Mouse (Mus musculus) midbrain, embryonic 10.5 days (tissue): Measurements from ENCODE around the gene Meioc. TPM values are rescaled to one million over a fixed set of nuclear protein-coding genes. Genes with fewer than 3 reads are reported as not detected.
"Not testable (repeated sequence)": the region's sequence is repeated elsewhere in the genome, so short reads cannot be mapped to it uniquely, and the experiment has no call there.

Experiments used
- DNase-seq: peaks from one replicate; pipeline ENCODE4 v3.0.0-alpha.2; 2017; ENCODE audit warnings: low spot score
- H3K27ac ChIP-seq: fragments of 300-500 bp; sonication (generic); replicated peaks from 2 replicates; pipeline ENCODE4 v1.5.1; 2016; ENCODE audit warnings: mild to moderate bottlenecking
- H3K27me3 ChIP-seq: fragments of 300-500 bp; sonication (generic); 2 replicates; pipeline ENCODE4 v1.6.1; 2016; ENCODE audit warnings: low read depth, mild to moderate bottlenecking; ENCODE audit not compliant: poor library complexity, severe bottlenecking
- H3K36me3 ChIP-seq: fragments of 300-500 bp; sonication (generic); 2 replicates; pipeline ENCODE4 v1.6.1; 2016; ENCODE audit warnings: mild to moderate bottlenecking, moderate library complexity
- H3K4me1 ChIP-seq: fragments of 300-500 bp; sonication (generic); 2 replicates; pipeline ENCODE4 v1.6.1; 2016
- H3K4me3 ChIP-seq: fragments of 300-500 bp; sonication (generic); 2 replicates; pipeline ENCODE4 v1.5.1; 2016; ENCODE audit warnings: mild to moderate bottlenecking, moderate library complexity
- H3K9me3 ChIP-seq: fragments of 300-500 bp; sonication (generic); replicated peaks from 2 replicates; pipeline ENCODE4 v1.6.1; 2016; ENCODE audit warnings: mild to moderate bottlenecking
- WGBS: fragments of 180-500 bp; shearing (Covaris S2); methylation state at CpG from one replicate; pipeline ENCODE4 v1.1.7; 2016; 5-methylcytosine and 5-hydroxymethylcytosine counted together
- microRNA-seq: library from miRNA; unstranded; fragments of <30 nt; microRNA quantifications from one replicate; pipeline ENCODE4, GENCODE M21; 2017
- polyA plus RNA-seq: library from polyadenylated mRNA; unstranded; fragments of >200 nt; fragmentation: Nextera tagmentation; extraction: Ambion mirVana; gene quantifications from 2 replicates; pipeline ENCODE4 v1.2.1, GENCODE M21; 2016

The Meioc gene
- polyA plus RNA-seq, 1 experiment from 2014 or later = 0.16 TPM

DNA sequence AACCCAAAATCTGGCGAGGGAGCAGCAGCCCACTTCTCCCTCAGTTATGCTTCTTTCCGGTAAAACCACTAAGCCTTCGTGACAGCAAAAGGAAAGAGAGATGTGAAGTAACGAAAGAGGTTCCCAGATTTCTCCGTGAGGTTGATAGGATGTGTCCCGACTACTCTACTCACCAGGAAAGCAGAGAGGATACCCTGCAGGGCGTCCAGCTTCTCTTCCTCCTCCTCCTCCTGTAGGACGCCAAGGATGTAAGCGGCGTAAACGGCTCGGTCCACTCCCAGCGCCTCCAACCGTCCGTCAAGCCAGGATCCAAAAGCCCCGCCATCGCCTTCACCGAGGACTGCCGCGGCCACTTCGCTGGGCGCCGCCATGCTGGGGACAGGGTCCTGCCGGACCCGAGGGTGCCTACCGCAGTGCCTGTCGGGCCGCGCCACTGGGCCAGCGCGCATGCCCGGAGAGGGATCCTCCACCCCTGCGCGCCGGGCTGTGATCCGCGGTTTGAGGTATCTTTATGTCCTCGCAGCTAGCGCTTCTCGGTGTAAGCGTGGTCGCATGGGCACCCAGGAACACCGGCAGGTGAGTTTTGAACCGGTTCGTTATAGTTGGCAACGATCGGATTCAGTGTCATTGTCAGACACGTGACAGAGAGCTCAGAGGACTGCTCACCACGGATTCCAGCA is 34.0 kb downstream of the Meioc start, which contains the start of gene Ccdc43:
Gene Ccdc43 (minus strand): TSS at position 445 of the 680 bp plus-strand sequence.
- peak within 1 kb of the TSS; percentile 91 for H3K4me3 ChIP-seq
- DNase-seq = peak; percentile 90
- under 1% methylated on average over 49 of the region's 49 CpGs for WGBS
- H3K9me3 ChIP-seq = no peaks in the 10 kb centered on the region
- peaks cover 21% of the 10 kb centered on the region for H3K4me1 ChIP-seq
- peaks cover 28% of the 10 kb centered on the region for H3K36me3 ChIP-seq
- peak within 1 kb of the TSS; percentile 92 for H3K27ac ChIP-seq
- no peaks in the 10 kb centered on the region for H3K27me3 ChIP-seq

- H3K4me3 ChIP-seq = peak overlapping the region; percentile 91
- no peaks in the 10 kb centered on the region for H3K27me3 ChIP-seq
- peaks cover 23% of the 10 kb centered on the region for H3K36me3 ChIP-seq
- no peaks in the 10 kb centered on the region for H3K9me3 ChIP-seq
- 23% methylated on average over 9 of the region's 9 CpGs for WGBS
- H3K4me1 ChIP-seq = peaks cover 21% of the 10 kb centered on the region
- no peak for DNase-seq
- H3K27ac ChIP-seq = peak overlapping the region; percentile 92
These were observed 34.5 kb downstream of the Meioc start for GRCm38 (mm10) chr11:102698018-102698476.

GRCm38 (mm10) chr11:102702206-102702605 is 38.7 kb downstream of the Meioc start:
- 94% methylated on average over 6 of the region's 6 CpGs for WGBS

DNA sequence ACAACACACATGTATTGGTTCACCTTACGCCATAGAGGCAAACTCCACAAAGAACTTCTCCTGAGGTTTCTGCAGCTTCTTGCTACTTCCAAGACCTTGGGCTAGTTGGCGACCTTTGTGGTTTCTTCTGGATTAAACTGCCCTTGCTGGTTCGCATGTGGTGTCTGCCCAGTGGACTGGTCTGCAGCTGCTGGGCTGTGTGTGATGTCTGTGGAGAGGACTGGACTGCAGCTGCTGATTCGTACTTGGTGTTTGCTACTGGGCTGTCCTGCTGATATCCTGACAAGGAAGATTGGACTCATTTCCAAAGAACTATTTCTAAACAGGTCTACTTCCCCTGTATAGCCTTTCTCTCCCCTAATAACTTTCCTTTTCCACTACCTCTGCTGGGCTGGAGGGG is 48.9 kb downstream of the Meioc start:
- no peak for DNase-seq
- H3K36me3 ChIP-seq = no peaks in the 10 kb centered on the region
- H3K9me3 ChIP-seq = no peaks in the 10 kb centered on the region
- no peaks in the 10 kb centered on the region for H3K4me1 ChIP-seq
- no peak overlapping the region for H3K27ac ChIP-seq
- WGBS = 89% methylated on average over 4 of the region's 4 CpGs
- H3K4me3 ChIP-seq = no peak overlapping the region
- H3K27me3 ChIP-seq = no peaks in the 10 kb centered on the region

More at GRCm38 (mm10) chr11:102702206-102702605, 38.7 kb downstream of the Meioc start:
- not testable (repeated sequence) for H3K9me3 ChIP-seq, DNase-seq, H3K27me3 ChIP-seq, H3K27ac ChIP-seq, H3K4me1 ChIP-seq, H3K4me3 ChIP-seq, H3K36me3 ChIP-seq

DNA sequence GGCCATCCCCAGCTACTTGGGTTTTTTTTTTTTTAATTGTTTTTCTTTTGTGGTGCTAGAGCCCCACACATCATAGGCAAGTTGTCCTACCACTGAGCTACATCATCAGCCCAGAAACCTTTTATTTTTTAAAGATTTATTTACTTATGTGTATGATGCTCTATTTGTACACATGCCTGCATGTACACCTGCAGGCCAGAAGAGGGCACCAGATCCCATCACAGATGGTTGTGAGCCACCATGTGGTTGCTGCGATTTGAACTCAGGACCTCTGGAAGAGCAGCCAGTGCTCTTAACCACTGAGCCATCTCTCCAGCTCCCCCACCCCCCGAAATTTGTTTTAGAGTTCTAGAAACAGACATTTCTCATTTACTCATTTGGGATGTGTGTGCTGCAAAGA is 51.1 kb downstream of the Meioc start:
- 83% methylated on average over 2 of the region's 2 CpGs for WGBS
- not testable (repeated sequence) for H3K9me3 ChIP-seq, H3K27ac ChIP-seq, H3K4me3 ChIP-seq, DNase-seq, H3K36me3 ChIP-seq, H3K4me1 ChIP-seq, H3K27me3 ChIP-seq

- 82% methylated on average over 7 of the region's 7 CpGs for WGBS
- Histone ChIP-seq H3K9me3 (no peaks in the 10 kb centered on the region), H3K4me3 (no peak overlapping the region), H3K27ac (no peak overlapping the region), H3K27me3 (no peaks in the 10 kb centered on the region), H3K36me3 (no peaks in the 10 kb centered on the region), H3K4me1 (no peaks in the 10 kb centered on the region)
- no peak for DNase-seq
These were observed 52.6 kb downstream of the Meioc start for GRCm38 (mm10) chr11:102716135-102716534.

DNA sequence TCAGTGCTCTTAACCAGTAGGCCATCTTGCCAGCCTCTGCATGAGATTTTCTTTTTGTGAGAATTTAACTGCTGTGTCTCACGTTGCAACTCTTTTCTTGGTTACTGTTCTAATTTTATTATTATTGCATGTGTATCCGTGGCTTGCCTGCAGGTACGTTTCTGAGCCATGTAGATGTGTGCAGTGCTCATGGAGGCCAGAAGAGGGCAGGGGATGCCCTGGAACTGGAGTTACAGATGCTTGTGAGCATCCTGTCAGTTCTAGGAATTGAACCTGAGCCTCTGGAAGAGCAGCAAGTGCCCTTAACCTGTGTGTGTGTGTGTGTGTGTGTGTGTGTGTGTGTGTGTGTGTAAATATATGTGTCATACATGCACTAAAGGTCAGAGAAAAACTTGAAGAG is 62.1 kb downstream of the Meioc start:
- Histone ChIP-seq H3K9me3 (no peaks in the 10 kb centered on the region), H3K36me3 (no peaks in the 10 kb centered on the region), H3K4me1 (no peaks in the 10 kb centered on the region), H3K27me3 (no peaks in the 10 kb centered on the region), H3K4me3 (no peak overlapping the region), H3K27ac (no peak overlapping the region)
- WGBS = 47% methylated on average over 3 of the region's 3 CpGs
- no peak for DNase-seq

DNA sequence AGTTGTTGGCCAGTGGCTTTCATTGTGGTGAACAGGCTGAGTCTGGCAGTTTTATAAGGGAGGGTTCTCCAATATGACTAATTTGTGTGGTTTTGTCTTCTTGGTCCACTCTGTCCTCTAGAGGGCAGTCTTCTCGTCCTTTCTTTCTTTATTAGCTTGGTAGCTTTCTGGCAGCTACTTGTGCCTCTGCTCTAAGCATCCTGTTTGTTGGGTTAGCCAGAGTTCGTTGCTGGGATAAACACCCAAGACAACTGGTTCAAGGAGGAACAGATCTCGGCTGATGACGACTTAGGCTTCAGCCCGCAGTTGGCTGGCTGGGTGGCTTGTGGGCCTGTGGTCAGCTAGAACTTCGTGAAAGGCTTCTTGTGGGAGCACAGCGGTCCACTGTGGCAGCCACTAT is 65.1 kb downstream of the Meioc start:
- H3K4me1 ChIP-seq = no peaks in the 10 kb centered on the region
- 42% methylated on average over 7 of the region's 7 CpGs for WGBS
- no peak for DNase-seq

DNA sequence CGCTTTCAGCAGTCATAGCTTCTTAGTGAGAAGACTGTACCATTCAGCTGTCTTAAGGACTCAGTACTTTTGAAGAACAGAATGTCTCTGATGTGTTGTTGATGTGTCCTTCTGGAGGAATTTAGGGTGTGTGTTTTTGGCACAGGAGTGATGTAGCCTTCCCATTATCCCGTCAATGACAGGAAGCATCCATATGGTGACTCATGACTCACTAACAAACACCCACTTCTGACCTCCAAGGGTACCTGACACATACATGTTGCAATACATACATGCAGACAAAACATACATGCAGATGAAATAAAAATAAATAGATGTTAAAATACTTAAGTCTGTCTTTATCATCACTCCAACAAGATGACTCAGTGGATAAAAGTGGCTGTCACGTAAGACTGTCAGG is 66.3 kb downstream of the Meioc start:
- WGBS = 84% methylated on average over 3 of the region's 3 CpGs
- H3K4me3 ChIP-seq = no peak overlapping the region

More for the DNA sequence above, 65.1 kb downstream of the Meioc start:
- Histone ChIP-seq H3K27ac (no peak overlapping the region), H3K4me3 (no peak overlapping the region), H3K27me3 (no peaks in the 10 kb centered on the region), H3K9me3 (no peaks in the 10 kb centered on the region), H3K36me3 (no peaks in the 10 kb centered on the region)

GRCm38 (mm10) chr11:102731366-102731765 is 67.8 kb downstream of the Meioc start:
- H3K27ac ChIP-seq = no peak overlapping the region
- H3K27me3 ChIP-seq = no peaks in the 10 kb centered on the region
- no peaks in the 10 kb centered on the region for H3K4me1 ChIP-seq
- no peak for DNase-seq
- H3K9me3 ChIP-seq = no peaks in the 10 kb centered on the region
- H3K36me3 ChIP-seq = no peaks in the 10 kb centered on the region
- WGBS = 93% methylated on average over 6 of the region's 6 CpGs
- no peak overlapping the region for H3K4me3 ChIP-seq

More for the DNA sequence above, 66.3 kb downstream of the Meioc start:
- H3K27me3 ChIP-seq = no peaks in the 10 kb centered on the region
- no peaks in the 10 kb centered on the region for H3K4me1 ChIP-seq
- no peaks in the 10 kb centered on the region for H3K9me3 ChIP-seq
- H3K36me3 ChIP-seq = no peaks in the 10 kb centered on the region
- no peak for DNase-seq
- no peak overlapping the region for H3K27ac ChIP-seq

Small RNA genes within 50 kb of the gene (microRNA-seq; reads per million reads assigned to microRNA genes)
- not detected for gene Gm22920

Other genes starting within 250 kb of the Meioc start
- 63.5 and 77.1 TPM in 2 replicates for gene Grn, start 233.4 kb upstream of the Meioc start, polyA plus RNA-seq
- gene Fam171a2, start 216.0 kb upstream of the Meioc start, polyA plus RNA-seq = 3.0 and 4.0 TPM in 2 replicates
- gene Itga2b, start 193.6 kb upstream of the Meioc start, polyA plus RNA-seq = 5.8 and 6.9 TPM in 2 replicates
- gene Gpatch8, start 107.3 kb upstream of the Meioc start, polyA plus RNA-seq = 65.5 and 73.8 TPM in 2 replicates
- 11.1 and 12.6 TPM in 2 replicates for gene Gm11627, start 84.3 kb upstream of the Meioc start, polyA plus RNA-seq
- gene Fzd2, start 59.3 kb upstream of the Meioc start, polyA plus RNA-seq = 26.5 and 27.9 TPM in 2 replicates
- gene Ccdc43, start 34.1 kb downstream of the Meioc start, polyA plus RNA-seq = 59.5 and 63.2 TPM in 2 replicates
- gene Adam11, start 97.7 kb downstream of the Meioc start, polyA plus RNA-seq = 10.7 and 18.4 TPM in 2 replicates
- gene Gjc1, start 156.0 kb downstream of the Meioc start, polyA plus RNA-seq = 81.1 and 84.0 TPM in 2 replicates
- gene Higd1b, start 172.1 kb downstream of the Meioc start, polyA plus RNA-seq = not detected in 2 replicates
- 334 and 339 TPM in 2 replicates for gene Eftud2, start 217.3 kb downstream of the Meioc start, polyA plus RNA-seq
- gene Ccdc103, start 217.5 kb downstream of the Meioc start, polyA plus RNA-seq = 2.2 and 2.7 TPM in 2 replicates
- gene Fam187a, start 221.5 kb downstream of the Meioc start, polyA plus RNA-seq = not detected in 2 replicates
- 0.05 and 0.09 TPM in 2 replicates for gene Gfap, start 237.2 kb downstream of the Meioc start, polyA plus RNA-seq